Mouse (Mus musculus): ENCODE data around the gene Dnase2b.

The Dnase2b gene

GRCm38 (mm10) chr3:146570148-146570782 lies 45.1 kb downstream of the Dnase2b start, which contains the start of gene Uox:
Gene Uox (plus strand): TSS chr3:146570426.
- in situ Hi-C loops (cut with MseI, MboI), result loop anchor here in 1 of 2 experiments (25.0 kb wide), 1 partner anchor 342 kb away; no protein-coding TSS in a partner anchor

GRCm38 (mm10) chr3:146569594-146569993 lies 45.8 kb downstream of the Dnase2b start:
- in situ Hi-C loops (cut with MseI, MboI), result loop anchor here (10.0 to 25.0 kb wide), 2 partner anchors 343 to 345 kb away; no protein-coding TSS in a partner anchor

- in situ Hi-C loops (cut with MseI, MboI), result loop anchor here (10.0 to 25.0 kb wide), 2 partner anchors 344 to 347 kb away; no protein-coding TSS in a partner anchor
Observed at GRCm38 (mm10) chr3:146567884-146568530, 47.4 kb downstream of the Dnase2b start.

- in situ Hi-C loops (cut with MseI, MboI), result loop anchor here (10.0 to 25.0 kb wide), 2 partner anchors 345 to 347 kb away; no protein-coding TSS in a partner anchor
Observed at GRCm38 (mm10) chr3:146567366-146567765, 48.0 kb downstream of the Dnase2b start.

- in situ Hi-C loops (cut with MseI, MboI), result loop anchor here (10.0 to 25.0 kb wide), 2 partner anchors 347 to 350 kb away; no protein-coding TSS in a partner anchor
Observed at GRCm38 (mm10) chr3:146565065-146565411, 50.4 kb downstream of the Dnase2b start.

- in situ Hi-C loops (cut with MseI, MboI), result loop anchor here (10.0 to 25.0 kb wide), 2 partner anchors 348 to 350 kb away; no protein-coding TSS in a partner anchor
Observed at GRCm38 (mm10) chr3:146564268-146565064, 50.9 kb downstream of the Dnase2b start.

- in situ Hi-C loops (cut with MseI, MboI), result loop anchor here (10.0 to 25.0 kb wide), 2 partner anchors 349 to 352 kb away; no protein-coding TSS in a partner anchor
Observed at GRCm38 (mm10) chr3:146562936-146563335, 52.5 kb downstream of the Dnase2b start.

- in situ Hi-C loops (cut with MseI, MboI), result loop anchor here in 1 of 2 experiments (25.0 kb wide), 1 partner anchor 355 kb away; no protein-coding TSS in a partner anchor
Observed at GRCm38 (mm10) chr3:146557507-146557906, 57.9 kb downstream of the Dnase2b start.

- in situ Hi-C loops (cut with MseI, MboI), result loop anchor here in 1 of 2 experiments (25.0 kb wide), 1 partner anchor 356 kb away; no protein-coding TSS in a partner anchor
Observed at GRCm38 (mm10) chr3:146556567-146556966, 58.8 kb downstream of the Dnase2b start.

GRCm38 (mm10) chr3:146554816-146555215 lies 60.6 kb downstream of the Dnase2b start:
- in situ Hi-C loops (cut with MseI, MboI), result loop anchor here in 1 of 2 experiments (25.0 kb wide), 1 partner anchor 357 kb away; no protein-coding TSS in a partner anchor

- in situ Hi-C loops (cut with MseI, MboI), result no loop called here
Observed at GRCm38 (mm10) chr3:146543632-146544031, 71.8 kb downstream of the Dnase2b start.

GRCm38 (mm10) chr3:146540521-146541273 lies 74.7 kb downstream of the Dnase2b start:
- in situ Hi-C loops (cut with MseI, MboI), result no loop called here

- in situ Hi-C loops (cut with MseI, MboI), result no loop called here
Observed at GRCm38 (mm10) chr3:146534986-146535385, 80.4 kb downstream of the Dnase2b start.
